Comparison of ENCODE assay signal across 22 mouse cellular contexts in the genomic region with DNA sequence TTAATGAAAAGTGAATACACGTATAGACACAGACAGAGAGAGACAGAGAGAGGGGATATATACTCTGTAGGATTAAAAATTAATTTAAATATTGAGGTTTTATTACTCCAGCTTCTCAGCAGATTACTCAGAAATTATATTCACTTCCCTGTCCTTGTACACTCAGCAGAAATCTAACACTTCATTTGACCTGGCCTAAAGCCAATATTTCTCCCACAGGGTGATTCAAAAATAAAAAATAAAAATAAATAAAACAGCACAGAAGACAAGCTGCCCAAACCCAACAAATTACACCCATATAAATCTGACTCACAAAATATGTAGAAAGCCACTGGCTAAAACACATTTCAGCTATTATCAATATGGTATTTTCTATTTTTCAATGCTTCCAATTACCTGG.
DNase-seq lines count a peak whose midpoint lies in the region; ATAC-seq lines count a peak whose summit lies in the region.
"Had no signal": no experiment of that assay in that cellular context is flagged by ENCODE, and none has a peak within 500 bp of the region (broad histone marks: within the 10 kb centered on the region; RNA-seq: fewer than 3 reads in every experiment).

No protein-coding gene starts in this region.

- no peak overlapping the region for H3K9ac ChIP-seq in lung, embryonic 16.5 days (ENCODE audit: low read length)
- H3K9ac ChIP-seq: embryonic facial prominence, embryonic 12.5 days; heart, embryonic 12.5 days; hindbrain, embryonic 14.5 days; intestine, embryonic 15.5 days had no signal

- peaks cover 3% of the 10 kb centered on the region for H3K36me3 ChIP-seq in lung, embryonic 16.5 days (ENCODE audit: control insufficient read depth, insufficient read depth, low read length)
- H3K36me3 ChIP-seq: embryonic facial prominence, embryonic 12.5 days; G1E; heart, embryonic 12.5 days; intestine, embryonic 15.5 days had no signal

- no peak overlapping the region for H3K27ac ChIP-seq in lung, embryonic 16.5 days (ENCODE audit: low read length)
- H3K27ac ChIP-seq: embryonic facial prominence, embryonic 12.5 days; heart, adult 2 months; hindbrain, embryonic 10.5 days; hindbrain, embryonic 14.5 days; intestine, embryonic 15.5 days had no signal

- H3K27me3 ChIP-seq in lung, embryonic 16.5 days (ENCODE audit: control insufficient read depth, insufficient read depth, low read depth, low read length), result no peaks in the 10 kb centered on the region
- H3K27me3 ChIP-seq: embryonic facial prominence, embryonic 12.5 days; heart, embryonic 12.5 days; intestine, embryonic 15.5 days had no signal

- no peak overlapping the region for H3K4me3 ChIP-seq in lung, embryonic 16.5 days (ENCODE audit: low read length)
- H3K4me3 ChIP-seq: embryonic facial prominence, embryonic 12.5 days; heart, adult 2 months; heart, embryonic 12.5 days; hindbrain, embryonic 10.5 days; intestine, embryonic 15.5 days had no signal

- H3K4me2 ChIP-seq in lung, embryonic 16.5 days (ENCODE audit: low read depth, low read length), result no peak overlapping the region
- H3K4me2 ChIP-seq: embryonic facial prominence, embryonic 12.5 days; heart, embryonic 12.5 days; hindbrain, embryonic 14.5 days; intestine, embryonic 15.5 days had no signal

- 0 out of 2 replicates have a peak, but pooled peaks have one; percentile 38 for ATAC-seq in lung, embryonic 16.5 days (ENCODE audit: low read depth)
- no peak for ATAC-seq in granulocyte monocyte progenitor cell, adult 5-6 weeks (replicated peaks; ENCODE audit: poor library complexity, severe bottlenecking)
- ATAC-seq: CD4-positive, CD25-positive, alpha-beta regulatory T cell, adult 4 months; forebrain, embryonic 16.5 days; intestine, embryonic 15.5 days had no signal

- H3K9me3 ChIP-seq in lung, embryonic 16.5 days (ENCODE audit: control insufficient read depth, low read length), result no peaks in the 10 kb centered on the region
- H3K9me3 ChIP-seq: embryonic facial prominence, embryonic 12.5 days; G1E; heart, embryonic 12.5 days; hindbrain, embryonic 10.5 days; intestine, embryonic 15.5 days had no signal

- WGBS in lung, embryonic 16.5 days, result 53% methylated on average over 1 of the region's 1 CpGs

- DNase-seq in gastrocnemius, adult 18-20 months (ENCODE audit: low spot score), result peak; percentile 7
- no peak for DNase-seq in gastrocnemius, postnatal 25 days
- no peak for DNase-seq in lung, adult 18-20 months
- DNase-seq in 3T3-L1 (ENCODE audit: low read depth, low spot score), result peak; percentile 46
- DNase-seq in NIH3T3 (ENCODE audit: low read depth), result peak; percentile 31
- DNase-seq in embryo, embryonic 10.5 days (ENCODE audit: low spot score), result no peak
- DNase-seq: adrenal gland, adult 8-10 months; B cell, adult 2 months; cerebellum, adult 8-10 months; cerebellum, postnatal 14 days; gastrocnemius, postnatal 14 days; heart, adult 2 months had no signal

- peaks cover 7% of the 10 kb centered on the region; the same call in 1 of the 2 replicates for H3K4me1 ChIP-seq in lung, embryonic 16.5 days (replicated peaks; ENCODE audit: control insufficient read depth, insufficient read depth, low read length)
- H3K4me1 ChIP-seq: embryonic facial prominence, embryonic 12.5 days; hindbrain, embryonic 10.5 days; intestine, embryonic 15.5 days had no signal

Comparison
In these comparisons a context has a peak if more than half of its experiments do, and no peak if none do; other contexts are left out.
1. DNase-seq: peak in gastrocnemius, adult 18-20 months (single experiment), 3T3-L1 (single experiment) and NIH3T3 (single experiment); none in gastrocnemius, postnatal 25 days (single experiment), lung, adult 18-20 months (0 of 2) and embryo, embryonic 10.5 days (single experiment).